Mouse (Mus musculus) heart, embryonic 14.5 days (tissue): Measurements from ENCODE around the gene Taf6l. TPM values are rescaled to one million over a fixed set of nuclear protein-coding genes. Genes with fewer than 3 reads are reported as not detected.

Source experiments
- ATAC-seq: fragments of 200-750 bp; cut with Nextera tagmentation; 2 replicates; pipeline ENCODE4 v1.8.0; 2017; ENCODE audit warnings: low read depth, moderate TSS enrichment; ENCODE audit not compliant: insufficient number of reproducible peaks, insufficient read depth, low FRiP score
- H3K27ac ChIP-seq, 2 experiments: fragments of 200-500 bp in 1 of 2; fragments of 300-500 bp in 1 of 2; sonication (generic) in 1 of 2; replicated peaks in 1 of 2; 2 replicates each; pipeline ENCODE4 v1.5.1; 2012 to 2014; ENCODE audit warnings: low read depth in 2 of 2, low read length in 2 of 2, control low read depth in 1 of 2, mild to moderate bottlenecking in 1 of 2, mixed read lengths in 1 of 2; ENCODE audit not compliant: control insufficient read depth in 1 of 2, insufficient read depth in 1 of 2
- H3K27me3 ChIP-seq: fragments of 300-500 bp; sonication (generic); 2 replicates; pipeline ENCODE4 v1.6.1; 2014; ENCODE audit warnings: mild to moderate bottlenecking, low read length, control low read depth; ENCODE audit not compliant: control insufficient read depth, insufficient read depth
- H3K36me3 ChIP-seq: fragments of 300-500 bp; sonication (generic); 2 replicates; pipeline ENCODE4 v1.6.1; 2014; ENCODE audit warnings: mild to moderate bottlenecking, control low read depth, low read length, mixed read lengths; ENCODE audit not compliant: control insufficient read depth, insufficient read depth
- H3K4me1 ChIP-seq, 2 experiments: fragments of 200-500 bp in 1 of 2; fragments of 300-500 bp in 1 of 2; sonication (generic) in 1 of 2; 2 replicates each; pipeline ENCODE4 v1.6.1; 2012 to 2014; ENCODE audit warnings: low read length in 2 of 2, control low read depth in 1 of 2, mixed read lengths in 1 of 2; ENCODE audit not compliant: control insufficient read depth in 2 of 2, insufficient read depth in 2 of 2
- H3K4me2 ChIP-seq: fragments of 300-500 bp; sonication (generic); 2 replicates; pipeline ENCODE4 v1.6.1; 2014; ENCODE audit warnings: mild to moderate bottlenecking, low read length
- H3K4me3 ChIP-seq, 2 experiments: fragments of 200-500 bp in 1 of 2; fragments of 300-500 bp in 1 of 2; sonication (generic) in 1 of 2; 2 replicates each; pipeline ENCODE4 v1.5.1; 2012 to 2014; ENCODE audit warnings: low read length in 2 of 2, mild to moderate bottlenecking in 2 of 2, control low read depth in 1 of 2, low read depth in 1 of 2, moderate library complexity in 1 of 2; ENCODE audit not compliant: control insufficient read depth in 1 of 2, insufficient read depth in 1 of 2
- H3K9ac ChIP-seq: fragments of 300-500 bp; sonication (generic); 2 replicates; pipeline ENCODE4 v1.6.1; 2014; ENCODE audit warnings: mild to moderate bottlenecking, low read length
- H3K9me3 ChIP-seq: fragments of 300-500 bp; sonication (generic); 2 replicates; pipeline ENCODE4 v1.6.1; 2016; ENCODE audit warnings: low read length, control low read depth; ENCODE audit not compliant: control insufficient read depth
- WGBS: fragments of 180-500 bp; shearing (Covaris S2); extraction: QIAGEN DNeasy Blood & Tissue Kit; methylation state at CpG from one replicate; pipeline ENCODE4 v1.1.7; 2014; 5-methylcytosine and 5-hydroxymethylcytosine counted together
- polyA plus RNA-seq: library from polyadenylated mRNA; unstranded; fragments of >200 nt; fragmentation: Nextera tagmentation; extraction: Ambion mirVana; gene quantifications from 2 replicates; pipeline ENCODE4 v1.2.1, GENCODE M21; 2014

The Taf6l gene
- polyA plus RNA-seq, 1 experiment from 2014 or later, result 10.9 TPM

GRCm38 (mm10) chr19:8763276-8763675, 22.9 kb downstream of the Taf6l start:
- H3K4me2 ChIP-seq, result no peak overlapping the region
- H3K4me3 ChIP-seq, result no peak overlapping the region
- H3K9ac ChIP-seq, result no peak overlapping the region
- WGBS, result 67% methylated on average over 4 of the region's 4 CpGs
- no peak for ATAC-seq
- no peak overlapping the region for H3K27ac ChIP-seq
- peaks cover 63% of the 10 kb centered on the region for H3K36me3 ChIP-seq
- H3K4me1 ChIP-seq, result peaks cover 0 to 5% of the 10 kb centered on the region in 2 experiments; a peak in 2 of 4 replicates
- H3K9me3 ChIP-seq, result peaks cover 8% of the 10 kb centered on the region; the same call in 1 of the 2 replicates
- H3K27me3 ChIP-seq, result no peaks in the 10 kb centered on the region

DNA sequence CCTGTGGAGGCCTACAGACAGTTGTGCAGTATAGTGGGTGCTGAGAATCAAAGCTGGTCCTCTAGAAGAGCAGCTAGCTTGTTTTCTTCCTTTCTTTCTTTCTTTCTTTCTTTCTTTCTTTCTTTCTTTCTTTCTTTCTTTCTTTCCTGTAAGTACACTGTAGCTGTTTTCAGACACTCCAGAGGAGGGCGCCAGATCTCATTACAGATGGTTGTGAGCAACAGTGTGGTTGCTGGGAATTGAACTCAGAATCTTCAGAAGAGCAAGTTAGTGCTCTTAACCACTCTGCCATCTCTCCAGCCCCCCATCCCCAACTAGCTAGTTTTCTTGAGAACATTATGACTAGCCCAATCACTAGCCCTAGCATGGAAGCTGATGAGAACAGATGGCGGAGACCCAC, 25.5 kb downstream of the Taf6l start:
- WGBS, result 90% methylated on average over 2 of the region's 2 CpGs
- peaks cover 38% of the 10 kb centered on the region for H3K36me3 ChIP-seq
- no peak overlapping the region for H3K4me2 ChIP-seq
- H3K9me3 ChIP-seq, result peaks cover 8% of the 10 kb centered on the region; the same call in 1 of the 2 replicates
- no peaks in the 10 kb centered on the region for H3K27me3 ChIP-seq
- no peak for ATAC-seq
- no peak overlapping the region for H3K9ac ChIP-seq
- peaks cover 0 to 16% of the 10 kb centered on the region in 2 experiments; a peak in 2 of 4 replicates for H3K4me1 ChIP-seq
- no peak overlapping the region for H3K4me3 ChIP-seq
- no peak overlapping the region for H3K27ac ChIP-seq

- no peak overlapping the region for H3K4me3 ChIP-seq
- no peak overlapping the region for H3K9ac ChIP-seq
Measured at GRCm38 (mm10) chr19:8758899-8759298, 27.3 kb downstream of the Taf6l start.

DNA sequence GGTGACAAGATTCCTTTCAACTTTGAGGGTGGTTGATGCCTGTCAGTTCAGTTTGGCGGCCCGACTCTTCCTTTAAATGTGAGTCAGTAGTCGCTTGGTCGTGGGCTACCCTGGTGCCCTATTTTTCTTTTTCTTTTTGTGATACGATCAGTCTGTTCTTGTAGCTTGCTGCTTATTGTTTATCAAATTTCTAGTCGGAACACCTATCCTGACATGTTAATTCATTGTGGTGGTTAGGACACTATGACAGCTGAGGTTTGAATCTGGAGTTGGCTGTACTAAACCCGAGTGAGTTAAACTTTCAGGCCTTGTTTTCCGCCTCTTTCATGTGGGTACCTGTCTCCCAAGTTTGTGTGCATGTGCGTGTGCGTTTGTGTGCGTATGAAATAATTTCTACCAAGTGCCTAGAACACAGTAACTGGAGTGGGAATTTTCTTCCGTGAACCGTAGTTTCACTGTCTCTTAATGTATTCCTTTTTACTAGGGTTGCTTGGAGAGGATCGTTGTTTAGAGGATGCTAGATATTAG, 28.7 kb downstream of the Taf6l start:
- no peaks in the 10 kb centered on the region for H3K9me3 ChIP-seq
- peaks cover 38% of the 10 kb centered on the region for H3K36me3 ChIP-seq
- peak overlapping the region; percentile 90 for H3K4me2 ChIP-seq
- ATAC-seq, result no peak
- no peaks in the 10 kb centered on the region for H3K27me3 ChIP-seq
- H3K27ac ChIP-seq, result peak overlapping the region; percentile 87 to 88; a peak in 3 of 4 replicates
- peaks cover 0 to 19% of the 10 kb centered on the region in 2 experiments; a peak in 2 of 4 replicates for H3K4me1 ChIP-seq
- WGBS, result 2% methylated on average over 14 of the region's 14 CpGs
- peak overlapping the region; percentile 91 to 96 for H3K4me3 ChIP-seq
- peak overlapping the region; percentile 89 for H3K9ac ChIP-seq

More at GRCm38 (mm10) chr19:8758899-8759298, 27.3 kb downstream of the Taf6l start:
- Histone ChIP-seq H3K36me3 (peaks cover 38% of the 10 kb centered on the region), H3K4me1 (peaks cover 0 to 19% of the 10 kb centered on the region in 2 experiments; a peak in 2 of 4 replicates), H3K27me3 (no peaks in the 10 kb centered on the region), H3K9me3 (no peaks in the 10 kb centered on the region), H3K4me2 (no peak overlapping the region), H3K27ac (no peak overlapping the region)
- WGBS, result 65% methylated on average over 2 of the region's 2 CpGs
- no peak for ATAC-seq

- Histone ChIP-seq H3K27me3 (no peaks in the 10 kb centered on the region), H3K9ac (peak within 1 kb of the TSS; percentile 89), H3K36me3 (peaks cover 40% of the 10 kb centered on the region), H3K4me2 (peak within 1 kb of the TSS; percentile 90), H3K9me3 (no peaks in the 10 kb centered on the region), H3K27ac (peak within 1 kb of the TSS; percentile 88 to 90), H3K4me3 (peak within 1 kb of the TSS; percentile 91 to 96), H3K4me1 (peaks cover 0 to 19% of the 10 kb centered on the region in 2 experiments; a peak in 2 of 4 replicates)
- WGBS, result under 1% methylated on average over 75 of the region's 75 CpGs
- ATAC-seq, result peak; percentile 94
Measured at GRCm38 (mm10) chr19:8756635-8757387, 29.4 kb downstream of the Taf6l start, which contains the start of gene Nxf1. Gene Nxf1 (plus strand): TSS chr19:8757073.

DNA sequence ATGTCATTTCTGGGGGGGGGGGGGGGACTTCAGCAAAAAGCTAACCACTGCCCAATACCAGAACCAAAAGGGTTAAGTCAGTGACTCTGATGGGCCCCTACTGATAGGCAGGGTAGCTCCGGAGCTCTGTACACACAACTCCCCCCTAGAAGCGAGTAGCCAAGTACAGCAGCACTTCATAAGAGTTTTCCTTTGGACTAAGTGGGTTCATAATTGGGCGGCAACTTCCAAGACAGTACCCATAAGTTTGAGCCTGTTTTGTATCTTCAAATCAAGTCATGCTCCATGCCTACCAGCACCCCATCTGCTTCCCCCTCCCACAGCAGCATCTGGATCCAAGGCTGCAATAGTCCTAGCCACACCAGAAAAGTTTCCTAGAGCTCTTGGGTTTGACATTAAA, 30.6 kb downstream of the Taf6l start:
- peaks cover 50% of the 10 kb centered on the region for H3K36me3 ChIP-seq
- H3K4me1 ChIP-seq, result peaks cover 0 to 19% of the 10 kb centered on the region in 2 experiments; a peak in 2 of 4 replicates
- H3K9me3 ChIP-seq, result no peaks in the 10 kb centered on the region
- peak overlapping the region; percentile 75; the same call in 1 of the 2 replicates for H3K4me2 ChIP-seq
- ATAC-seq, result no peak
- 48% methylated on average over 3 of the region's 3 CpGs for WGBS
- H3K4me3 ChIP-seq, result 0 out of 4 replicates have a peak overlapping the region, but pooled peaks of 1 of the 2 experiments have one; percentile 96
- no peak overlapping the region for H3K9ac ChIP-seq
- H3K27ac ChIP-seq, result no peak overlapping the region
- no peaks in the 10 kb centered on the region for H3K27me3 ChIP-seq

- no peak overlapping the region for H3K27ac ChIP-seq
- 68% methylated on average over 2 of the region's 2 CpGs for WGBS
- peaks cover 95% of the 10 kb centered on the region for H3K36me3 ChIP-seq
- H3K27me3 ChIP-seq, result no peaks in the 10 kb centered on the region
- no peaks in the 10 kb centered on the region for H3K9me3 ChIP-seq
- no peak for ATAC-seq
- H3K4me1 ChIP-seq, result peaks cover 3 to 9% of the 10 kb centered on the region in 2 experiments; a peak in 3 of 4 replicates
- H3K9ac ChIP-seq, result no peak overlapping the region
- no peak overlapping the region for H3K4me2 ChIP-seq
- H3K4me3 ChIP-seq, result no peak overlapping the region
Measured at GRCm38 (mm10) chr19:8747368-8747767, 38.8 kb downstream of the Taf6l start.
